Mouse (Mus musculus) forebrain, embryonic 13.5 days (tissue): ENCODE measurements around the gene Sox11. TPM values are rescaled to one million over a fixed set of nuclear protein-coding genes. Genes with fewer than 3 reads are reported as not detected.

Experiments used
- ATAC-seq: fragments of 200-750 bp; cut with Nextera tagmentation; 2 replicates; pipeline ENCODE4 v1.8.0; 2017
- H3K27ac ChIP-seq: fragments of 300-500 bp; sonication (generic); 2 replicates; pipeline ENCODE4 v1.5.1; 2015; ENCODE audit warnings: inconsistent platforms, mild to moderate bottlenecking, moderate library complexity
- H3K27me3 ChIP-seq: fragments of 300-500 bp; sonication (generic); 2 replicates; pipeline ENCODE4 v1.6.1; 2015; ENCODE audit warnings: mild to moderate bottlenecking, inconsistent platforms
- H3K36me3 ChIP-seq: fragments of 300-500 bp; sonication (generic); 2 replicates; pipeline ENCODE4 v1.6.1; 2015; ENCODE audit warnings: mild to moderate bottlenecking, inconsistent platforms; ENCODE audit not compliant: poor library complexity, severe bottlenecking
- H3K4me1 ChIP-seq: fragments of 300-500 bp; sonication (generic); 2 replicates; pipeline ENCODE4 v1.6.1; 2015; ENCODE audit warnings: inconsistent platforms
- H3K4me2 ChIP-seq: fragments of 300-500 bp; sonication (generic); 2 replicates; pipeline ENCODE4 v1.6.1; 2015; ENCODE audit warnings: inconsistent platforms, mild to moderate bottlenecking, moderate library complexity
- H3K4me3 ChIP-seq: fragments of 300-500 bp; sonication (generic); 2 replicates; pipeline ENCODE4 v1.5.1; 2015; ENCODE audit warnings: mild to moderate bottlenecking, inconsistent platforms
- H3K9ac ChIP-seq: fragments of 300-500 bp; sonication (generic); 2 replicates; pipeline ENCODE4 v1.6.1; 2015; ENCODE audit warnings: mild to moderate bottlenecking, inconsistent platforms
- H3K9me3 ChIP-seq: fragments of 300-500 bp; sonication (generic); replicated peaks from 2 replicates; pipeline ENCODE4 v1.6.1; 2016; ENCODE audit warnings: inconsistent platforms
- WGBS: fragments of 180-500 bp; shearing (Covaris S2); methylation state at CpG from one replicate; pipeline ENCODE4 v1.1.7; 2015; 5-methylcytosine and 5-hydroxymethylcytosine counted together
- polyA plus RNA-seq: library from polyadenylated mRNA; unstranded; fragments of >200 nt; fragmentation: Nextera tagmentation; extraction: Ambion mirVana; gene quantifications from 2 replicates; pipeline ENCODE4 v1.2.1, GENCODE M21; 2015

Gene Sox11
- polyA plus RNA-seq = 852 and 970 TPM in 2 replicates

- Histone ChIP-seq H3K9ac (peak within 1 kb of the TSS; percentile 100), H3K9me3 (no peaks in the 10 kb centered on the region), H3K36me3 (peaks cover 11% of the 10 kb centered on the region), H3K4me3 (peak within 1 kb of the TSS; percentile 100), H3K4me2 (peak within 1 kb of the TSS; percentile 67), H3K27ac (peak within 1 kb of the TSS; percentile 100), H3K27me3 (no peaks in the 10 kb centered on the region), H3K4me1 (peaks cover 23% of the 10 kb centered on the region)
- peak; percentile 46 for ATAC-seq
- under 1% methylated on average over 75 of the region's 95 CpGs for WGBS
These were observed at the start of gene Sox11 for GRCm38 (mm10) chr12:27341871-27342690. Gene Sox11, minus strand, starts transcription at chr12:27342574.

- H3K9me3 ChIP-seq = no peaks in the 10 kb centered on the region
- no peaks in the 10 kb centered on the region for H3K36me3 ChIP-seq
- no peaks in the 10 kb centered on the region for H3K27me3 ChIP-seq
- whole genome bisulfite sequencing = 24% methylated on average over 7 of the region's 7 CpGs
- ATAC-seq = peak; percentile 27; the same call in 1 of the 2 replicates
- H3K4me2 ChIP-seq = no peak overlapping the region
- H3K4me3 ChIP-seq = no peak overlapping the region
- H3K4me1 ChIP-seq = peaks cover 9% of the 10 kb centered on the region; the same call in 1 of the 2 replicates
- H3K9ac ChIP-seq = no peak overlapping the region
- H3K27ac ChIP-seq = no peak overlapping the region
These were observed 49.4 kb upstream of the Sox11 start for GRCm38 (mm10) chr12:27391652-27392305.

- ATAC-seq = no peak
- Histone ChIP-seq H3K36me3 (no peaks in the 10 kb centered on the region), H3K27ac (no peak overlapping the region), H3K9me3 (no peaks in the 10 kb centered on the region), H3K9ac (no peak overlapping the region), H3K4me1 (peaks cover 15% of the 10 kb centered on the region; the same call in 1 of the 2 replicates), H3K4me3 (no peak overlapping the region), H3K27me3 (no peaks in the 10 kb centered on the region), H3K4me2 (no peak overlapping the region)
- WGBS = 75% methylated on average over 3 of the region's 3 CpGs
These were observed 48.1 kb upstream of the Sox11 start for GRCm38 (mm10) chr12:27390439-27390838.

- Histone ChIP-seq H3K27me3 (no peaks in the 10 kb centered on the region), H3K4me1 (peaks cover 18% of the 10 kb centered on the region; the same call in 1 of the 2 replicates), H3K4me3 (no peak overlapping the region), H3K27ac (no peak overlapping the region), H3K9me3 (no peaks in the 10 kb centered on the region), H3K4me2 (no peak overlapping the region), H3K9ac (no peak overlapping the region), H3K36me3 (no peaks in the 10 kb centered on the region)
- no peak for ATAC-seq
These were observed 47.1 kb upstream of the Sox11 start for GRCm38 (mm10) chr12:27389429-27389828.

- Histone ChIP-seq H3K36me3 (no peaks in the 10 kb centered on the region), H3K9me3 (no peaks in the 10 kb centered on the region), H3K9ac (no peak overlapping the region), H3K27me3 (no peaks in the 10 kb centered on the region), H3K4me2 (no peak overlapping the region), H3K4me3 (no peak overlapping the region), H3K27ac (no peak overlapping the region), H3K4me1 (no peaks in the 10 kb centered on the region)
- no peak for ATAC-seq
- 80% methylated on average over 3 of the region's 3 CpGs for WGBS
These were observed 30.1 kb upstream of the Sox11 start for GRCm38 (mm10) chr12:27372505-27372904.

- no peak overlapping the region for H3K4me2 ChIP-seq
- ATAC-seq = no peak
These were observed 28.4 kb upstream of the Sox11 start for GRCm38 (mm10) chr12:27370756-27371155.

GRCm38 (mm10) chr12:27367476-27367875 is 25.1 kb upstream of the Sox11 start:
- peaks cover 10% of the 10 kb centered on the region; the same call in 1 of the 2 replicates for H3K4me1 ChIP-seq
- H3K4me2 ChIP-seq = no peak overlapping the region
- no peak overlapping the region for H3K4me3 ChIP-seq
- no peak overlapping the region for H3K9ac ChIP-seq
- no peaks in the 10 kb centered on the region for H3K27me3 ChIP-seq
- no peaks in the 10 kb centered on the region for H3K36me3 ChIP-seq
- H3K9me3 ChIP-seq = no peaks in the 10 kb centered on the region
- no peak for ATAC-seq
- no peak overlapping the region for H3K27ac ChIP-seq
- 76% methylated on average over 2 of the region's 2 CpGs for WGBS

More at GRCm38 (mm10) chr12:27370756-27371155, 28.4 kb upstream of the Sox11 start:
- WGBS = 80% methylated on average over 2 of the region's 2 CpGs
- Histone ChIP-seq H3K4me3 (no peak overlapping the region), H3K9ac (no peak overlapping the region), H3K4me1 (no peaks in the 10 kb centered on the region), H3K27me3 (no peaks in the 10 kb centered on the region), H3K36me3 (no peaks in the 10 kb centered on the region), H3K27ac (no peak overlapping the region), H3K9me3 (no peaks in the 10 kb centered on the region)

- Histone ChIP-seq H3K4me3 (no peak overlapping the region), H3K9me3 (no peaks in the 10 kb centered on the region), H3K27ac (peak overlapping the region; percentile 16), H3K36me3 (no peaks in the 10 kb centered on the region), H3K4me1 (peaks cover 10% of the 10 kb centered on the region; the same call in 1 of the 2 replicates), H3K9ac (no peak overlapping the region), H3K27me3 (0 out of 2 replicates have a peak, but pooled peaks cover 2% of the 10 kb centered on the region), H3K4me2 (peak overlapping the region; percentile 33)
- peak; percentile 80 for ATAC-seq
- WGBS = 31% methylated on average over 16 of the region's 16 CpGs
These were observed 21.7 kb upstream of the Sox11 start for GRCm38 (mm10) chr12:27363840-27364640.

GRCm38 (mm10) chr12:27357076-27357637 is 14.8 kb upstream of the Sox11 start:
- Histone ChIP-seq H3K27me3 (0 out of 2 replicates have a peak, but pooled peaks cover 2% of the 10 kb centered on the region), H3K27ac (peak overlapping the region; percentile 88), H3K36me3 (no peaks in the 10 kb centered on the region), H3K4me3 (no peak overlapping the region), H3K4me1 (peaks cover 28% of the 10 kb centered on the region), H3K9ac (0 out of 2 replicates have a peak overlapping the region, but pooled peaks have one; percentile 45), H3K9me3 (no peaks in the 10 kb centered on the region), H3K4me2 (peak overlapping the region; percentile 36)
- WGBS = 6% methylated on average over 12 of the region's 12 CpGs
- ATAC-seq = peak; percentile 90

GRCm38 (mm10) chr12:27356571-27356970 is 14.2 kb upstream of the Sox11 start:
- Histone ChIP-seq H3K9ac (no peak overlapping the region), H3K36me3 (no peaks in the 10 kb centered on the region), H3K4me2 (0 out of 2 replicates have a peak overlapping the region, but pooled peaks have one; percentile 36), H3K4me1 (peaks cover 32% of the 10 kb centered on the region), H3K9me3 (no peaks in the 10 kb centered on the region), H3K4me3 (no peak overlapping the region), H3K27ac (peak overlapping the region; percentile 88), H3K27me3 (0 out of 2 replicates have a peak, but pooled peaks cover 2% of the 10 kb centered on the region)
- WGBS = 72% methylated on average over 5 of the region's 5 CpGs
- ATAC-seq = 0 out of 2 replicates have a peak, but pooled peaks have one; percentile 11
